In genomic region chr2:105127531-105128480, GRCm38 (mm10) we compare ENCODE assay signal across 10 mouse cellular contexts. TPM values are rescaled to one million over a fixed set of nuclear protein-coding genes. Genes with fewer than 3 reads are reported as not detected.
DNase-seq lines count a peak whose midpoint lies in the region; ATAC-seq and TF ChIP-seq lines count a peak whose summit lies in the region.
"Had no signal": no experiment of that assay in that cellular context is flagged by ENCODE, and none has a peak within 500 bp of the region (broad histone marks: within the 10 kb centered on the region; RNA-seq: fewer than 3 reads in every experiment).

No protein-coding gene starts in this region.

- peaks cover 100% of the 10 kb centered on the region for H3K27me3 ChIP-seq in liver, embryonic 11.5 days (replicated peaks; ENCODE audit: control insufficient read depth, insufficient read depth, low read length)
- peaks cover 100% of the 10 kb centered on the region for H3K27me3 ChIP-seq in embryonic facial prominence, embryonic 10.5 days (replicated peaks; ENCODE audit: low read depth, poor library complexity, severe bottlenecking)
- H3K27me3 ChIP-seq in hindbrain, postnatal 0 days (ENCODE audit: insufficient read depth, low read length): peaks cover 92% of the 10 kb centered on the region
- peaks cover 100% of the 10 kb centered on the region for H3K27me3 ChIP-seq in neural tube, embryonic 13.5 days

- peak overlapping the region; percentile 57 for H3K4me2 ChIP-seq in liver, embryonic 11.5 days
- H3K4me2 ChIP-seq in hindbrain, postnatal 0 days (ENCODE audit: low read depth, low read length): peak overlapping the region; percentile 33; the same call in 1 of the 2 replicates
- 0 out of 2 replicates have a peak overlapping the region, but pooled peaks have one; percentile 36 for H3K4me2 ChIP-seq in neural tube, embryonic 13.5 days

- peak; percentile 54 for DNase-seq in liver, embryonic 11.5 days (ENCODE audit: low spot score)
- DNase-seq in liver: no peak
- DNase-seq in embryonic facial prominence, embryonic 10.5 days (ENCODE audit: low spot score): peak; percentile 61
- no peak for DNase-seq in hindbrain, postnatal 0 days (ENCODE audit: low spot score)
- no peak for DNase-seq in thymus, postnatal 0 days (ENCODE audit: low spot score)
- DNase-seq in right cerebral cortex, adult 18-20 months: no peak
- DNase-seq: right cerebral cortex, postnatal 14 days had no signal

- H3K9me3 ChIP-seq in liver, embryonic 11.5 days (ENCODE audit: control insufficient read depth, low read length): no peaks in the 10 kb centered on the region
- no peaks in the 10 kb centered on the region for H3K9me3 ChIP-seq in embryonic facial prominence, embryonic 10.5 days
- H3K9me3 ChIP-seq in hindbrain, postnatal 0 days (ENCODE audit: low read length): no peaks in the 10 kb centered on the region
- H3K9me3 ChIP-seq in neural tube, embryonic 13.5 days: no peaks in the 10 kb centered on the region

- no peak for ATAC-seq in liver, embryonic 11.5 days (replicated peaks; ENCODE audit: low FRiP score)
- ATAC-seq in hindbrain, postnatal 0 days: 0 out of 2 replicates have a peak, but pooled peaks have one; percentile 11
- no peak for ATAC-seq in neural tube, embryonic 13.5 days (ENCODE audit: low read depth)
- ATAC-seq in monocyte, adult 5-6 weeks (replicated peaks; ENCODE audit: insufficient number of reproducible peaks, low FRiP score, low TSS enrichment, poor library complexity, severe bottlenecking): no peak

- peak overlapping the region; percentile 77; the same call in 1 of the 2 replicates for H3K27ac ChIP-seq in liver, embryonic 11.5 days (ENCODE audit: low read depth, low read length)
- H3K27ac ChIP-seq in embryonic facial prominence, embryonic 10.5 days (replicated peaks): no peak overlapping the region
- H3K27ac ChIP-seq in hindbrain, postnatal 0 days: no peak overlapping the region
- H3K27ac ChIP-seq in neural tube, embryonic 13.5 days (replicated peaks): no peak overlapping the region

- H3K4me1 ChIP-seq in liver, embryonic 11.5 days (replicated peaks; ENCODE audit: control insufficient read depth, insufficient read depth, low read length): peaks cover 4% of the 10 kb centered on the region
- H3K4me1 ChIP-seq in embryonic facial prominence, embryonic 10.5 days: peaks cover 34% of the 10 kb centered on the region
- no peaks in the 10 kb centered on the region for H3K4me1 ChIP-seq in hindbrain, postnatal 0 days (ENCODE audit: insufficient read depth, low read length)
- peaks cover 26% of the 10 kb centered on the region for H3K4me1 ChIP-seq in neural tube, embryonic 13.5 days (replicated peaks)

- no peak for TF ChIP-seq CTCF in hindbrain, postnatal 0 days (IDR thresholded peaks at IDR 0.05; ENCODE audit: low read depth)

- no peaks in the 10 kb centered on the region for H3K36me3 ChIP-seq in liver, embryonic 11.5 days (ENCODE audit: control insufficient read depth, insufficient read depth, low read length)
- no peaks in the 10 kb centered on the region for H3K36me3 ChIP-seq in embryonic facial prominence, embryonic 10.5 days (replicated peaks)
- no peaks in the 10 kb centered on the region for H3K36me3 ChIP-seq in hindbrain, postnatal 0 days (ENCODE audit: insufficient read depth, low read length)
- no peaks in the 10 kb centered on the region for H3K36me3 ChIP-seq in neural tube, embryonic 13.5 days

- peak overlapping the region; percentile 50 for H3K4me3 ChIP-seq in liver, embryonic 11.5 days (ENCODE audit: low read depth, low read length)
- H3K4me3 ChIP-seq in embryonic facial prominence, embryonic 10.5 days: peak overlapping the region; percentile 44
- peak overlapping the region; percentile 4; the same call in 1 of the 2 replicates for H3K4me3 ChIP-seq in hindbrain, postnatal 0 days (ENCODE audit: low read length)
- H3K4me3 ChIP-seq in neural tube, embryonic 13.5 days: peak overlapping the region; percentile 22

- peak overlapping the region; percentile 53 for H3K9ac ChIP-seq in liver, embryonic 11.5 days (ENCODE audit: low read depth, low read length)
- no peak overlapping the region for H3K9ac ChIP-seq in hindbrain, postnatal 0 days (replicated peaks; ENCODE audit: low read length)
- no peak overlapping the region for H3K9ac ChIP-seq in neural tube, embryonic 13.5 days

- 2% methylated on average over 52 of the region's 52 CpGs for WGBS in liver, embryonic 11.5 days
- WGBS in embryonic facial prominence, embryonic 10.5 days: 1% methylated on average over 52 of the region's 52 CpGs
- 2% methylated on average over 52 of the region's 52 CpGs for WGBS in hindbrain, postnatal 0 days
- 1% methylated on average over 52 of the region's 52 CpGs for WGBS in neural tube, embryonic 13.5 days

RNA-seq across cellular contexts. Expression of gene Wt1, which starts 1.5 kb away (rescaled TPM):
- polyA plus RNA-seq in liver, embryonic 11.5 days (2014; fragmentation: Nextera tagmentation; extraction: Ambion mirVana): 19.6 and 21.3 TPM in 2 replicates
- polyA plus RNA-seq in embryonic facial prominence, embryonic 10.5 days (2016; fragmentation: Nextera tagmentation; extraction: Ambion mirVana): 0.25 and 0.44 TPM in 2 replicates
- 0.32 and 1.9 TPM in 2 replicates for total RNA-seq in hindbrain, postnatal 0 days (2014; rRNA removed)
- 0.55 and 0.56 TPM in 2 replicates for polyA plus RNA-seq in hindbrain, postnatal 0 days (2015; fragmentation: Nextera tagmentation; extraction: Ambion mirVana)
- polyA plus RNA-seq in neural tube, embryonic 13.5 days (2015; fragmentation: Nextera tagmentation; extraction: Ambion mirVana): 2.5 and 4.0 TPM in 2 replicates
- 0.17 and 0.20 TPM in 2 replicates for polyA plus RNA-seq in thymus, postnatal 0 days (2015; fragmentation: Nextera tagmentation; extraction: Ambion mirVana)
- total RNA-seq in monocyte, adult 5-6 weeks (2017): 0.53 TPM in 1 of 3 replicates, not detected in the others

RNA-seq across cellular contexts. Expression of gene Gm11060, which starts 36.0 kb away (rescaled TPM):
- not detected in 2 replicates for polyA plus RNA-seq in liver, embryonic 11.5 days (2014; fragmentation: Nextera tagmentation; extraction: Ambion mirVana)
- not detected in 2 replicates for polyA plus RNA-seq in embryonic facial prominence, embryonic 10.5 days (2016; fragmentation: Nextera tagmentation; extraction: Ambion mirVana)
- not detected in 2 replicates for total RNA-seq in hindbrain, postnatal 0 days (2014; rRNA removed)
- not detected in 2 replicates for polyA plus RNA-seq in hindbrain, postnatal 0 days (2015; fragmentation: Nextera tagmentation; extraction: Ambion mirVana)
- not detected in 2 replicates for polyA plus RNA-seq in neural tube, embryonic 13.5 days (2015; fragmentation: Nextera tagmentation; extraction: Ambion mirVana)
- polyA plus RNA-seq in thymus, postnatal 0 days (2015; fragmentation: Nextera tagmentation; extraction: Ambion mirVana): not detected in 2 replicates
- not detected in 3 replicates for total RNA-seq in monocyte, adult 5-6 weeks (2017)
- polyA plus RNA-seq: gonadal fat pad, adult 2 months had no signal

Comparison
In these comparisons a context has a peak if more than half of its experiments do, and no peak if none do; other contexts are left out.
1. DNase-seq: peak in liver, embryonic 11.5 days (single experiment) and embryonic facial prominence, embryonic 10.5 days (single experiment); none in liver (single experiment), hindbrain, postnatal 0 days (single experiment), thymus, postnatal 0 days (single experiment) and right cerebral cortex, adult 18-20 months (single experiment).
2. Peak in every context shown above with its lines, with median percentiles within 50 percentile points of each other: H3K4me2 ChIP-seq and H3K4me3 ChIP-seq.